Mouse (Mus musculus) MEL-GATA-1-ER (cell line): Measurements from ENCODE around the gene Mydgf.

Experiments
- DNase-seq: peaks from one replicate; pipeline ENCODE4 v3.0.0-alpha.2; 2012; ENCODE audit warnings: low read depth; ENCODE audit errors: extremely low read depth

Mydgf gene

GRCm38 (mm10) chr17:56144546-56144945 is 39.2 kb downstream of the Mydgf start:
- DNase-seq, result no peak

GRCm38 (mm10) chr17:56141702-56142605 is 41.8 kb downstream of the Mydgf start:
- DNase-seq, result no peak

DNA sequence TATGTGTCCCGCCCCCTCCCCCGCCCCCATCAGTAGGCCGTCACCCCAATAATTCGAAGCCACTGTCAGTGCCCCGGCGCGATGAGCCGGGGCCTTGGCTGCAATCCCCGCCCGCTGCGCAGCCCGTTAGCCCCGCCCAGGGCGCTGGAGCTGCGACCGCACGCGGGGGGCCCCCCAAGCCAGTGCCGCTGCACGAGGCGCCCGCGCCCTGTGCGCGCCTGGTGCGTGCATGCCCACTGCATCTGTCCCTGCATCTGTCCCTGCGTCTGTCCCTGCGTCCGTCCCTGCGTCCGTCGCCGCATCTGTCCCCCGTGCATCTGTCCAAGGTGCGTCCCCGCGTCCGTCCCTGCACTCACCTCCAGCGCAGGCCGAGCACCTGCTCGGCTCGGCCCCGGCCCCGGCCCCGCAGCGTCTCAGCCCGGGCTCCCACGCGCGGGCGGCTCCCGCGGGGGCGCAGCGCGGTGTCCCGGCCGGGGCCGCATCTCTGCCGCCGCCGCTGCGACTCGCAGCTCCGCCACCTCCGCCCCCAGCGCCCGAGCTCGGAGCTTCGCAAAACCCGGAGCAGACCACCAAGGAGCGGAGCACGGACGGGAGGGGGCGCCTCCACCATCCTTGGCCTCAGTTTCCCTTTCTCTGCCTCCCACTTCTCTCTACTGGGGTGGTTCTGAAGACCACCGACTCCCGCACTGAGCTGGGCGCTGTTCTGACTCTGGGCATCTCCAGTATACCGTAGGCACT is 43.7 kb downstream of the Mydgf start, which contains the start of gene Sema6b:
Gene Sema6b, minus strand, starts transcription at position 486 of the 738 bp plus-strand sequence.
- no peak for DNase-seq

DNA sequence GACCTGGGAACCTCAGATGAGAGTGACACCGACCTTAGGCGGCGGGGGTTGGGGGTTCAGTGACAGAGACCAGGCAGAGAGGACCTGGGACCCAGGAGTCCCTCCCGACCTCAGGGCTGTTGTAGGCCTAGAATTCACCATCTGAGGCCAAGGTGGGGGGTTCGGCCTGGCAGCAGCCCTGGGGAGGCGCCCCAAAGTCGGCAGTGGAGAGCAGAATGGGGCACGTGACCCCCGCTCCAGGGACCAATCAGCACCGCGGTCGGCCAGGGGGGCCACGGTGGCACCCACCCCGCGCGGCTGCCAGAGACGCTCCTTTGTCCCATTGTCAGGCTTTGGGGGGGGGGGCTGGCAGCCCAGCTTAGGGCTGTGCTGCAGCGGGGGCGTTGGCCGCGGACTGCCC is 44.4 kb downstream of the Mydgf start:
- DNase-seq, result no peak

GRCm38 (mm10) chr17:56137839-56138613 is 45.7 kb downstream of the Mydgf start:
- no peak for DNase-seq

DNA sequence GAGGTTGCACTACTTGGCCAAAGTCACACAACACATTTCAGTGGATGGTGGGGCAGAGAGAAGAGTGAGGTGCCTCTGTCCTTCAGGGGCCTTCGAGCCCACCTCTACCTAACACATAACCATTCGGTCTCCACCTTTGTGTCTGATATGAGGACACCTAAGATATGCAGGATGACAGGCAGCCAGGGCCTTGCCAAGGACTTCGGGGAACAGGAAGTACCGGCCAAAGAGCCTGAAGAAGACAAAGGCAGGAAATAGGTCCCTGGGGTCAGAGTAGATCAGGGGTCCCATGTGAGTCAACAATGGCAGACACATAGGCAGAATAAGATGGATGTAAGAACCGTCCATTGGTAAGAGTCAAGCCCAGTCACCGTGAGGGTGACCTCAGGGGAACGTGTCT is 47.2 kb downstream of the Mydgf start:
- DNase-seq, result no peak

- no peak for DNase-seq
Observed at GRCm38 (mm10) chr17:56134463-56134971, 49.2 kb downstream of the Mydgf start.

- no peak for DNase-seq
Observed at GRCm38 (mm10) chr17:56133457-56134363, 50.0 kb downstream of the Mydgf start.

GRCm38 (mm10) chr17:56132661-56133060 is 51.1 kb downstream of the Mydgf start:
- no peak for DNase-seq

DNA sequence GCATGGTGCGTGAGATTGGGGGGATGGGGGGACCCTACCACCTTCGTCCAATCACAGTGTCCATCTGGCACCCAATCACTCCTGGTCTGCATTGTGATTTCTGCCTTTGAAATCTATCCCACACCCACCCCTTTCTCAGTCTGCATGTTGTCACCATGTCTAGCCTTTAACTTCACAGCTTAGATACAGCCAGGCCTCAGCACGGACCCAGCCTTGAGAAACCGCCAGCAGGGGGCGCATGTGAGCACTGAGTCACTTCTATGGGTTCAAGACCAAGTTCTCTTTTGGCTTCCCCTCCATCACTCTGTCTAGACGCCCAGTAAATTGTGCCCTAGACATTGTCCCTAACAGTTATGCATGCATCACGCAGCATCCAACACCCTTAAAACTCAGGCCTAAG is 51.9 kb downstream of the Mydgf start:
- no peak for DNase-seq

DNA sequence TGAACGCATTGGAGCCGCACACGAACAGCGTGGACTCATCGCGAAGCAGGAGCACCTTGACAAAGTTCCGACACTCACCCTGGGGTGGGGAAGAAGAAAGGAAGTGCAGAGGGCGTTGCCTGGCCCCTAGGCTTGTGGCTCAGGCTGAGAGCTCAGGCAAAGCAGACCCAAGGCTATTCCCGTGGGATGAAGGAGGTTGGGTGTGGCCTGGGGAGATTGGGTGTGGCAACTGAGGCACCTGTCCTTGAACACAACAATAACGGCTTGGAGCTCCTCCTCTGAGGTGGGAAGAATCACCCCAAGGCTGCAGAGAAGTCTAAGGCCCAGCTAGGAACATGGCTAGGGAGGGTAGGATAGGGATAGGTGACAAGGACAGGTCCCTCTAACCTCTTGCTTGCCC is 52.6 kb downstream of the Mydgf start:
- no peak for DNase-seq

- DNase-seq, result no peak
Observed at GRCm38 (mm10) chr17:56128246-56128645, 55.5 kb downstream of the Mydgf start.

DNA sequence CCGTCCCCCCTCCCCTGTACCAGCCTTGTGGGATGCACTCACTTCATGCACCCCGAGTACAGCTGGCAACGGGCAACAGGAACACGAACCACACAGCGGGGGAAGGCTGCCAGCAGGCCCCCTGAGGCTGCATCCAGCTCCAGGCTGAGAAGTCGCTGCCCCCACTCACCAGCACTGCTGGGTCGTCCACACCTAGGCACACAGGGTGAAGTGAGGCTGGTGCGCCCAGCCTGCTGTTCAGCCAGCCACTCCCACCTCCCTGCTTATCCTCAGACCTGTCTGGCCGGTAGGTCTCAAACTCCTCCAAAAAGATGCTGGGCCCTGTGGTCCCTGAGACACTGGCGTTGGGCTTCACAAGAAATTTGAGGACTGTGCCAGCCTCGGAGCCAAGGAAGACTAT is 57.5 kb downstream of the Mydgf start:
- no peak for DNase-seq
